Mouse (Mus musculus): ENCODE data around the gene D630045J12Rik. TPM values are rescaled to one million over a fixed set of nuclear protein-coding genes. Genes with fewer than 3 reads are reported as not detected.

Gene D630045J12Rik
- polyA plus RNA-seq, 1 experiment: 0.35 TPM

GRCm38 (mm10) chr6:38284422-38284821 lies 30.6 kb upstream of the D630045J12Rik start:
- no peaks in the 10 kb centered on the region for H3K36me3 ChIP-seq (ENCODE audit: control insufficient read depth, insufficient read depth, low read length)
- 99% methylated on average over 19 of the region's 19 CpGs for WGBS
- TF ChIP-seq CTCF (IDR thresholded peaks at IDR 0.05; ENCODE audit: extremely low read depth, insufficient read length, insufficient replicate concordance, low read depth, low read length) (no peak), POLR2A (IDR thresholded peaks at IDR 0.05; ENCODE audit: low read depth, low read length) (no peak)

GRCm38 (mm10) chr6:38264466-38264865 lies 10.7 kb upstream of the D630045J12Rik start:
- TF ChIP-seq CTCF (IDR thresholded peaks at IDR 0.05; ENCODE audit: extremely low read depth, insufficient read length, insufficient replicate concordance, low read depth, low read length) (no peak), POLR2A (IDR thresholded peaks at IDR 0.05; ENCODE audit: low read depth, low read length) (no peak)
- no peaks in the 10 kb centered on the region for H3K27me3 ChIP-seq (ENCODE audit: control insufficient read depth, insufficient read depth, low read length)
- 75% methylated on average over 7 of the region's 7 CpGs for WGBS

More at GRCm38 (mm10) chr6:38284422-38284821, 30.6 kb upstream of the D630045J12Rik start:
- no peaks in the 10 kb centered on the region for H3K27me3 ChIP-seq (ENCODE audit: control insufficient read depth, insufficient read depth, low read length)
- H3K27ac ChIP-seq (ENCODE audit: insufficient read depth, low read depth, low read length): no peak overlapping the region
- H3K4me1 ChIP-seq (ENCODE audit: control insufficient read depth, insufficient read depth, insufficient read length, low read length): no peaks in the 10 kb centered on the region
- no peak overlapping the region for H3K4me3 ChIP-seq (ENCODE audit: low read depth, low read length)

GRCm38 (mm10) chr6:38263393-38264159 lies 9.8 kb upstream of the D630045J12Rik start:
- Histone ChIP-seq H3K4me3 (ENCODE audit: low read depth, low read length) (no peak overlapping the region), H3K27me3 (ENCODE audit: control insufficient read depth, insufficient read depth, low read length) (no peaks in the 10 kb centered on the region), H3K4me1 (ENCODE audit: control insufficient read depth, insufficient read depth, insufficient read length, low read length) (no peaks in the 10 kb centered on the region), H3K36me3 (ENCODE audit: control insufficient read depth, insufficient read depth, low read length) (no peaks in the 10 kb centered on the region), H3K27ac (ENCODE audit: insufficient read depth, low read depth, low read length) (no peak overlapping the region)
- TF ChIP-seq POLR2A (IDR thresholded peaks at IDR 0.05; ENCODE audit: low read depth, low read length) (no peak), CTCF (IDR thresholded peaks at IDR 0.05; ENCODE audit: extremely low read depth, insufficient read length, insufficient replicate concordance, low read depth, low read length) (no peak)
- WGBS: 58% methylated on average over 5 of the region's 5 CpGs

More at GRCm38 (mm10) chr6:38264466-38264865, 10.7 kb upstream of the D630045J12Rik start:
- no peak overlapping the region for H3K27ac ChIP-seq (ENCODE audit: insufficient read depth, low read depth, low read length)
- H3K4me3 ChIP-seq (ENCODE audit: low read depth, low read length): no peak overlapping the region
- no peaks in the 10 kb centered on the region for H3K36me3 ChIP-seq (ENCODE audit: control insufficient read depth, insufficient read depth, low read length)
- no peaks in the 10 kb centered on the region for H3K4me1 ChIP-seq (ENCODE audit: control insufficient read depth, insufficient read depth, insufficient read length, low read length)

- Histone ChIP-seq H3K27ac (ENCODE audit: insufficient read depth, low read depth, low read length) (no peak overlapping the region), H3K36me3 (ENCODE audit: control insufficient read depth, insufficient read depth, low read length) (no peaks in the 10 kb centered on the region), H3K4me1 (ENCODE audit: control insufficient read depth, insufficient read depth, insufficient read length, low read length) (no peaks in the 10 kb centered on the region), H3K4me3 (ENCODE audit: low read depth, low read length) (no peak overlapping the region), H3K27me3 (ENCODE audit: control insufficient read depth, insufficient read depth, low read length) (no peaks in the 10 kb centered on the region)
- TF ChIP-seq CTCF (IDR thresholded peaks at IDR 0.05; ENCODE audit: extremely low read depth, insufficient read length, insufficient replicate concordance, low read depth, low read length): no peak
- TF ChIP-seq POLR2A (IDR thresholded peaks at IDR 0.05; ENCODE audit: low read depth, low read length): no peak
- WGBS: 77% methylated on average over 4 of the region's 4 CpGs
These were observed 8.1 kb upstream of the D630045J12Rik start for GRCm38 (mm10) chr6:38261877-38262276.

- Histone ChIP-seq H3K27ac (ENCODE audit: insufficient read depth, low read depth, low read length) (no peak overlapping the region), H3K4me1 (ENCODE audit: control insufficient read depth, insufficient read depth, insufficient read length, low read length) (no peaks in the 10 kb centered on the region), H3K27me3 (ENCODE audit: control insufficient read depth, insufficient read depth, low read length) (no peaks in the 10 kb centered on the region), H3K4me3 (ENCODE audit: low read depth, low read length) (no peak overlapping the region), H3K36me3 (ENCODE audit: control insufficient read depth, insufficient read depth, low read length) (no peaks in the 10 kb centered on the region)
- 93% methylated on average over 8 of the region's 8 CpGs for WGBS
- TF ChIP-seq POLR2A (IDR thresholded peaks at IDR 0.05; ENCODE audit: low read depth, low read length) (no peak), CTCF (IDR thresholded peaks at IDR 0.05; ENCODE audit: extremely low read depth, insufficient read length, insufficient replicate concordance, low read depth, low read length) (no peak)
These were observed 3.7 kb upstream of the D630045J12Rik start for GRCm38 (mm10) chr6:38257506-38257905.

GRCm38 (mm10) chr6:38256793-38257192 lies 3.0 kb upstream of the D630045J12Rik start:
- no peaks in the 10 kb centered on the region for H3K36me3 ChIP-seq (ENCODE audit: control insufficient read depth, insufficient read depth, low read length)
- no peaks in the 10 kb centered on the region for H3K27me3 ChIP-seq (ENCODE audit: control insufficient read depth, insufficient read depth, low read length)
- H3K27ac ChIP-seq (ENCODE audit: insufficient read depth, low read depth, low read length): no peak overlapping the region
- no peak overlapping the region for H3K4me3 ChIP-seq (ENCODE audit: low read depth, low read length)
- H3K4me1 ChIP-seq (ENCODE audit: control insufficient read depth, insufficient read depth, insufficient read length, low read length): no peaks in the 10 kb centered on the region
- TF ChIP-seq CTCF (IDR thresholded peaks at IDR 0.05; ENCODE audit: extremely low read depth, insufficient read length, insufficient replicate concordance, low read depth, low read length): no peak
- no peak for TF ChIP-seq POLR2A (IDR thresholded peaks at IDR 0.05; ENCODE audit: low read depth, low read length)
- WGBS: 76% methylated on average over 4 of the region's 4 CpGs

GRCm38 (mm10) chr6:38255794-38256193 lies 2.0 kb upstream of the D630045J12Rik start:
- Histone ChIP-seq H3K4me1 (ENCODE audit: control insufficient read depth, insufficient read depth, insufficient read length, low read length) (no peaks in the 10 kb centered on the region), H3K27me3 (ENCODE audit: control insufficient read depth, insufficient read depth, low read length) (no peaks in the 10 kb centered on the region), H3K36me3 (ENCODE audit: control insufficient read depth, insufficient read depth, low read length) (no peaks in the 10 kb centered on the region), H3K27ac (ENCODE audit: insufficient read depth, low read depth, low read length) (no peak overlapping the region), H3K4me3 (ENCODE audit: low read depth, low read length) (no peak overlapping the region)
- 83% methylated on average over 2 of the region's 2 CpGs for WGBS
- TF ChIP-seq POLR2A (IDR thresholded peaks at IDR 0.05; ENCODE audit: low read depth, low read length) (no peak), CTCF (IDR thresholded peaks at IDR 0.05; ENCODE audit: extremely low read depth, insufficient read length, insufficient replicate concordance, low read depth, low read length) (no peak)

All from small intestine, adult 2 months (tissue).